Mouse (Mus musculus): ENCODE data around the gene Gm5800.
"Not testable (repeated sequence)": the region's sequence is repeated elsewhere in the genome, so short reads cannot be mapped to it uniquely, and the experiment has no call there.

The Gm5800 gene

GRCm38 (mm10) chr14:51717083-51717482 is at the start of gene Gm5800:
Gene Gm5800, minus strand, starts transcription at chr14:51717183.
- no peak for DNase-seq (ENCODE audit: extremely low spot score, low spot score)

GRCm38 (mm10) chr14:51755944-51756343 is 39.0 kb upstream of the Gm5800 start:
- DNase-seq (ENCODE audit: extremely low spot score, low spot score) = no peak

GRCm38 (mm10) chr14:51740347-51741170 is 23.6 kb upstream of the Gm5800 start:
- DNase-seq (ENCODE audit: extremely low spot score, low spot score) = peak; percentile 42

GRCm38 (mm10) chr14:51739150-51739993 is 22.4 kb upstream of the Gm5800 start:
- DNase-seq (ENCODE audit: extremely low spot score, low spot score) = peak; percentile 18

- no peak for DNase-seq (ENCODE audit: extremely low spot score, low spot score)
Measured at GRCm38 (mm10) chr14:51738411-51739149, 21.6 kb upstream of the Gm5800 start.

- DNase-seq (ENCODE audit: extremely low spot score, low spot score) = peak; percentile 13
Measured at GRCm38 (mm10) chr14:51737967-51738366, 21.0 kb upstream of the Gm5800 start.

GRCm38 (mm10) chr14:51695368-51695767 is 21.6 kb downstream of the Gm5800 start, which contains the start of gene Gm17079:
Gene Gm17079, minus strand, starts transcription at chr14:51695468.
- not testable (repeated sequence) for DNase-seq (ENCODE audit: extremely low spot score, low spot score)

GRCm38 (mm10) chr14:51677269-51677668 is 39.7 kb downstream of the Gm5800 start:
- no peak for DNase-seq (ENCODE audit: extremely low spot score, low spot score)

All from neural tube, embryonic 10.5 days (tissue).